In genomic region chr17:28518615-28519071, GRCm38 (mm10) we compare ENCODE assay signal across 9 mouse cellular contexts. TPM values are rescaled to one million over a fixed set of nuclear protein-coding genes. Genes with fewer than 3 reads are reported as not detected.
A peak's percentile ranks its signal among the peaks of the same experiment; 100 is the strongest.
DNase-seq lines count a peak whose midpoint lies in the region; ATAC-seq and TF ChIP-seq lines count a peak whose summit lies in the region.
"Had no signal": no experiment of that assay in that cellular context is flagged by ENCODE, and none has a peak within 500 bp of the region (broad histone marks: within the 10 kb centered on the region; RNA-seq: fewer than 3 reads in every experiment).

No protein-coding gene starts in this region.

- 17% methylated on average over 8 of the region's 8 CpGs for WGBS in kidney, embryonic 15.5 days
- 21% methylated on average over 8 of the region's 8 CpGs for WGBS in midbrain, embryonic 10.5 days

- no peak for TF ChIP-seq CTCF in MEL (IDR thresholded peaks at IDR 0.05 in 2 of 3, conservative IDR thresholded peaks at IDR 0.05 in 1 of 3; ENCODE audit: control insufficient read depth in 1 of 3, insufficient read depth in 1 of 3, low read depth in 2 of 3, low read length in 3 of 3, poor library complexity in 1 of 3, severe bottlenecking in 1 of 3)

- TF ChIP-seq RAD21 in MEL (IDR thresholded peaks at IDR 0.05; ENCODE audit: low read depth, low read length) = no peak

- H3K27ac ChIP-seq in MEL (ENCODE audit: control insufficient read depth, low read depth, low read length) = peak overlapping the region; percentile 89
- peak overlapping the region; percentile 80 for H3K27ac ChIP-seq in kidney, embryonic 15.5 days
- peak overlapping the region; percentile 84 for H3K27ac ChIP-seq in midbrain, embryonic 10.5 days (replicated peaks)
- H3K27ac ChIP-seq: macrophage had no signal

- peaks cover 0 to 14% of the 10 kb centered on the region in 2 experiments; a peak in 2 of 4 replicates for H3K36me3 ChIP-seq in MEL (ENCODE audit: control insufficient read depth in 1 of 2, insufficient read depth in 2 of 2, low read length in 2 of 2)
- H3K36me3 ChIP-seq in kidney, embryonic 15.5 days = no peaks in the 10 kb centered on the region
- no peaks in the 10 kb centered on the region for H3K36me3 ChIP-seq in midbrain, embryonic 10.5 days

- H3K4me3 ChIP-seq in MEL (ENCODE audit: control insufficient read depth in 1 of 2, insufficient read depth in 1 of 2, low read depth in 2 of 2, low read length in 2 of 2) = peak overlapping the region; percentile 49 to 87
- peak overlapping the region; percentile 48 for H3K4me3 ChIP-seq in kidney, embryonic 15.5 days (replicated peaks)
- peak overlapping the region; percentile 64 for H3K4me3 ChIP-seq in midbrain, embryonic 10.5 days

- H3K4me1 ChIP-seq in MEL (ENCODE audit: control insufficient read depth in 1 of 2, insufficient read depth in 2 of 2, low read length in 2 of 2) = peaks cover 0 to 29% of the 10 kb centered on the region in 2 experiments; a peak in 3 of 4 replicates
- peaks cover 64% of the 10 kb centered on the region for H3K4me1 ChIP-seq in kidney, embryonic 15.5 days
- H3K4me1 ChIP-seq in midbrain, embryonic 10.5 days = peaks cover 67% of the 10 kb centered on the region

- H3K9ac ChIP-seq in MEL (ENCODE audit: control insufficient read depth, low read depth, low read length, poor library complexity, severe bottlenecking) = peak overlapping the region; percentile 75
- peak overlapping the region; percentile 49 for H3K9ac ChIP-seq in kidney, embryonic 15.5 days

- ATAC-seq in kidney, embryonic 15.5 days (replicated peaks; ENCODE audit: low FRiP score) = no peak
- ATAC-seq in erythroid progenitor cell, adult 5-6 weeks (replicated peaks; ENCODE audit: low FRiP score, poor library complexity, severe bottlenecking) = no peak

- TF ChIP-seq POLR2A in MEL (IDR thresholded peaks at IDR 0.05; ENCODE audit: control insufficient read depth in 1 of 2, insufficient read depth in 1 of 2, low read depth in 1 of 2, low read length in 2 of 2, poor library complexity in 1 of 2) = peak in 1 of 2 experiments; percentile 0; a peak in 1 of 4 replicates

- peak; percentile 42 for DNase-seq in cerebellum, adult 11-12 months
- no peak for DNase-seq in cerebellum, adult 11 months
- no peak for DNase-seq in MEL (ENCODE audit: low read depth, low spot score)
- peak; percentile 55 for DNase-seq in heart, adult 8-10 months (ENCODE audit: low spot score)
- no peak for DNase-seq in midbrain, embryonic 10.5 days (ENCODE audit: low spot score)
- no peak for DNase-seq in urinary bladder, adult 2 months (ENCODE audit: low spot score)

- no peak for TF ChIP-seq EP300 in MEL (IDR thresholded peaks at IDR 0.05; ENCODE audit: low read depth in 1 of 2, low read length in 2 of 2)

- no peaks in the 10 kb centered on the region for H3K27me3 ChIP-seq in MEL (ENCODE audit: control insufficient read depth in 1 of 2, insufficient read depth in 2 of 2, low read length in 2 of 2)
- peaks cover 9% of the 10 kb centered on the region; the same call in 1 of the 2 replicates for H3K27me3 ChIP-seq in kidney, embryonic 15.5 days
- H3K27me3 ChIP-seq in midbrain, embryonic 10.5 days (ENCODE audit: low read depth, poor library complexity, severe bottlenecking) = peaks cover 89% of the 10 kb centered on the region

- H3K4me2 ChIP-seq in kidney, embryonic 15.5 days = peak overlapping the region; percentile 85

- no peaks in the 10 kb centered on the region for H3K9me3 ChIP-seq in MEL (replicated peaks; ENCODE audit: insufficient read depth, low read length)
- H3K9me3 ChIP-seq in kidney, embryonic 15.5 days (replicated peaks) = no peaks in the 10 kb centered on the region
- H3K9me3 ChIP-seq in midbrain, embryonic 10.5 days (replicated peaks) = peaks cover 8% of the 10 kb centered on the region; the same call in 1 of the 2 replicates

- peaks cover 5% of the 10 kb centered on the region; the same call in 1 of the 2 replicates for H3K79me2 ChIP-seq in MEL (ENCODE audit: control insufficient read depth, insufficient read depth, low read length, poor library complexity)

TF ChIP-seq in MEL, 35 proteins besides CTCF, POLR2A, EP300 and RAD21 (continues in another document):
- TF ChIP-seq NRF1 (IDR thresholded peaks at IDR 0.05; ENCODE audit: insufficient read depth, low read depth, low read length, poor library complexity, severe bottlenecking) (no peak), ZC3H11A (IDR thresholded peaks at IDR 0.05; ENCODE audit: low read depth, low read length) (no peak), MEF2A (IDR thresholded peaks at IDR 0.05; ENCODE audit: extremely low read depth, insufficient replicate concordance, low read depth, low read length, poor library complexity, severe bottlenecking) (no peak), POLR2AphosphoS5 (IDR thresholded peaks at IDR 0.05; ENCODE audit: borderline replicate concordance, low read depth, low read length) (no peak), KAT2A (conservative IDR thresholded peaks at IDR 0.05; ENCODE audit: low read depth, low read length) (no peak), SIN3A (IDR thresholded peaks at IDR 0.05; ENCODE audit: low read length) (peak; percentile 34; the same call in 1 of the 2 replicates), USF1 (IDR thresholded peaks at IDR 0.05; ENCODE audit: low read depth, low read length) (no peak), SMC3 (IDR thresholded peaks at IDR 0.05; ENCODE audit: low read depth, low read length) (no peak), POLR2AphosphoS2 (IDR thresholded peaks at IDR 0.05; ENCODE audit: low read length) (peak; percentile 24; the same call in 1 of the 2 replicates), TBP (IDR thresholded peaks at IDR 0.05; ENCODE audit: low read depth, low read length) (0 out of 2 replicates have a peak, but pooled peaks have one; percentile 52), TCF12 (IDR thresholded peaks at IDR 0.05; ENCODE audit: low read depth, low read length) (no peak), RCOR1 (IDR thresholded peaks at IDR 0.05; ENCODE audit: low read depth, low read length) (no peak)

RNA-seq across cellular contexts. Expression of gene Fkbp5, which starts 1.3 kb away (rescaled TPM):
- 16.5 and 16.6 TPM in 2 replicates for total RNA-seq in MEL (2012; rRNA removed)
- 100 to 1,000 TPM in 1 of 2 experiments, 10 to 100 TPM in 1; 44.3 to 184 TPM for polyA plus RNA-seq in MEL (2012; ENCODE audit: insufficient read depth in 1 of 2, insufficient read length in 2 of 2, low read depth in 1 of 2, low replicate concordance in 2 of 2, missing spikeins in 1 of 2)
- 10 to 100 TPM; 31.0 to 46.7 (median 38.3) TPM for total RNA-seq in heart, adult 8-10 months (2022)
- 31.1 and 35.0 TPM in 2 replicates for polyA plus RNA-seq in kidney, embryonic 15.5 days (2015; fragmentation: Nextera tagmentation; extraction: Ambion mirVana)
- 28.9 and 31.9 TPM in 2 replicates for polyA plus RNA-seq in midbrain, embryonic 10.5 days (2016; fragmentation: Nextera tagmentation; extraction: Ambion mirVana)
- total RNA-seq in erythroid progenitor cell, adult 5-6 weeks (2015; ENCODE audit: low replicate concordance) = 5.9 and 6.8 TPM in 2 replicates
- total RNA-seq in erythroid progenitor cell, adult 5-6 weeks (2017; ENCODE audit: low replicate concordance) = 7.6 and 10.6 TPM in 2 replicates
- 13.5 and 22.6 TPM in 2 replicates for polyA plus RNA-seq in urinary bladder, adult 2 months (2012; rRNA removed)

RNA-seq across cellular contexts. Expression of gene Armc12, which starts 12.0 kb away (rescaled TPM):
- not detected in 2 replicates for total RNA-seq in MEL (2012; rRNA removed)
- under 1 TPM in 1 of 2 experiments, not detected in 1; 0.15 TPM for polyA plus RNA-seq in MEL (2012; ENCODE audit: insufficient read depth in 1 of 2, insufficient read length in 2 of 2, low read depth in 1 of 2, low replicate concordance in 2 of 2, missing spikeins in 1 of 2)
- not detected for total RNA-seq in heart, adult 8-10 months (2022)
- polyA plus RNA-seq in kidney, embryonic 15.5 days (2015; fragmentation: Nextera tagmentation; extraction: Ambion mirVana) = not detected in 2 replicates
- not detected in 2 replicates for polyA plus RNA-seq in midbrain, embryonic 10.5 days (2016; fragmentation: Nextera tagmentation; extraction: Ambion mirVana)
- total RNA-seq in erythroid progenitor cell, adult 5-6 weeks (2015; ENCODE audit: low replicate concordance) = not detected in 2 replicates
- total RNA-seq in erythroid progenitor cell, adult 5-6 weeks (2017; ENCODE audit: low replicate concordance) = not detected in 2 replicates
- not detected in 2 replicates for polyA plus RNA-seq in urinary bladder, adult 2 months (2012; rRNA removed)
- polyA plus RNA-seq: macrophage had no signal

RNA-seq across cellular contexts. Expression of gene Clpsl2, which starts 30.6 kb away (rescaled TPM):
- total RNA-seq in MEL (2012; rRNA removed) = not detected in 2 replicates
- not detected for polyA plus RNA-seq in MEL (2012; ENCODE audit: insufficient read depth in 1 of 2, insufficient read length in 2 of 2, low read depth in 1 of 2, low replicate concordance in 2 of 2, missing spikeins in 1 of 2)
- total RNA-seq in heart, adult 8-10 months (2022) = not detected
- polyA plus RNA-seq in kidney, embryonic 15.5 days (2015; fragmentation: Nextera tagmentation; extraction: Ambion mirVana) = not detected in 2 replicates
- not detected in 2 replicates for polyA plus RNA-seq in midbrain, embryonic 10.5 days (2016; fragmentation: Nextera tagmentation; extraction: Ambion mirVana)
- total RNA-seq in erythroid progenitor cell, adult 5-6 weeks (2015; ENCODE audit: low replicate concordance) = not detected in 2 replicates
- not detected in 2 replicates for total RNA-seq in erythroid progenitor cell, adult 5-6 weeks (2017; ENCODE audit: low replicate concordance)
- polyA plus RNA-seq in urinary bladder, adult 2 months (2012; rRNA removed) = not detected in 2 replicates
- polyA plus RNA-seq: macrophage had no signal

RNA-seq across cellular contexts. Expression of gene Clps, which starts 41.9 kb away (rescaled TPM):
- not detected in 2 replicates for total RNA-seq in MEL (2012; rRNA removed)
- polyA plus RNA-seq in MEL (2012; ENCODE audit: insufficient read depth in 1 of 2, insufficient read length in 2 of 2, low read depth in 1 of 2, low replicate concordance in 2 of 2, missing spikeins in 1 of 2) = not detected
- not detected for total RNA-seq in heart, adult 8-10 months (2022)
- 0.78 and 2.6 TPM in 2 replicates for polyA plus RNA-seq in kidney, embryonic 15.5 days (2015; fragmentation: Nextera tagmentation; extraction: Ambion mirVana)
- not detected in 2 replicates for polyA plus RNA-seq in midbrain, embryonic 10.5 days (2016; fragmentation: Nextera tagmentation; extraction: Ambion mirVana)
- not detected in 2 replicates for total RNA-seq in erythroid progenitor cell, adult 5-6 weeks (2015; ENCODE audit: low replicate concordance)
- not detected in 2 replicates for total RNA-seq in erythroid progenitor cell, adult 5-6 weeks (2017; ENCODE audit: low replicate concordance)
- polyA plus RNA-seq in urinary bladder, adult 2 months (2012; rRNA removed) = 0.32 and 0.46 TPM in 2 replicates
- polyA plus RNA-seq: macrophage had no signal

RNA-seq across cellular contexts. Expression of gene Lhfpl5, which starts 56.8 kb away (rescaled TPM):
- total RNA-seq in MEL (2012; rRNA removed) = not detected in 2 replicates
- polyA plus RNA-seq in MEL (2012; ENCODE audit: insufficient read depth in 1 of 2, insufficient read length in 2 of 2, low read depth in 1 of 2, low replicate concordance in 2 of 2, missing spikeins in 1 of 2) = under 1 TPM in 1 of 2 experiments, not detected in 1; 0.19 TPM
- not detected for total RNA-seq in heart, adult 8-10 months (2022)
- 0.54 and 0.91 TPM in 2 replicates for polyA plus RNA-seq in kidney, embryonic 15.5 days (2015; fragmentation: Nextera tagmentation; extraction: Ambion mirVana)
- 1.2 and 1.5 TPM in 2 replicates for polyA plus RNA-seq in midbrain, embryonic 10.5 days (2016; fragmentation: Nextera tagmentation; extraction: Ambion mirVana)
- not detected in 2 replicates for total RNA-seq in erythroid progenitor cell, adult 5-6 weeks (2015; ENCODE audit: low replicate concordance)
- not detected in 2 replicates for total RNA-seq in erythroid progenitor cell, adult 5-6 weeks (2017; ENCODE audit: low replicate concordance)
- polyA plus RNA-seq in urinary bladder, adult 2 months (2012; rRNA removed) = 0.12 and 0.18 TPM in 2 replicates
- polyA plus RNA-seq: macrophage had no signal

Comparison
In these comparisons a context has a peak if more than half of its experiments do, and no peak if none do; other contexts are left out.
1. DNase-seq: peak in cerebellum, adult 11-12 months (single experiment) and heart, adult 8-10 months (single experiment); none in cerebellum, adult 11 months (single experiment), MEL (single experiment), midbrain, embryonic 10.5 days (single experiment) and urinary bladder, adult 2 months (single experiment).
2. Peak in every context shown above with its lines, with median percentiles within 50 percentile points of each other: H3K27ac ChIP-seq and H3K4me3 ChIP-seq.